Mouse (Mus musculus): ENCODE measurements around the gene Cadm1.

The Cadm1 gene

GRCm38 (mm10) chr9:47603971-47604370, 74.0 kb downstream of the Cadm1 start:
- in situ Hi-C loops (cut with MboI; ENCODE audit: low sequenced_read_pairs), result no loop called here

- in situ Hi-C loops (cut with MboI; ENCODE audit: low sequenced_read_pairs), result no loop called here
Measured at GRCm38 (mm10) chr9:47605628-47606027, 75.7 kb downstream of the Cadm1 start.

- in situ Hi-C loops (cut with MboI; ENCODE audit: low sequenced_read_pairs), result no loop called here
Measured at GRCm38 (mm10) chr9:47608441-47608840, 78.5 kb downstream of the Cadm1 start.

GRCm38 (mm10) chr9:47608921-47609320, 78.9 kb downstream of the Cadm1 start:
- in situ Hi-C loops (cut with MboI; ENCODE audit: low sequenced_read_pairs), result no loop called here

- in situ Hi-C loops (cut with MboI; ENCODE audit: low sequenced_read_pairs), result no loop called here
Measured at GRCm38 (mm10) chr9:47609443-47609842, 79.5 kb downstream of the Cadm1 start.

- in situ Hi-C loops (cut with MboI; ENCODE audit: low sequenced_read_pairs), result no loop called here
Measured at GRCm38 (mm10) chr9:47610316-47610715, 80.3 kb downstream of the Cadm1 start.

GRCm38 (mm10) chr9:47612894-47613412, 83.0 kb downstream of the Cadm1 start:
- in situ Hi-C loops (cut with MboI; ENCODE audit: low sequenced_read_pairs), result no loop called here

- in situ Hi-C loops (cut with MboI; ENCODE audit: low sequenced_read_pairs), result no loop called here
Measured at GRCm38 (mm10) chr9:47615049-47615448, 85.1 kb downstream of the Cadm1 start.

GRCm38 (mm10) chr9:47616391-47616790, 86.4 kb downstream of the Cadm1 start:
- in situ Hi-C loops (cut with MboI; ENCODE audit: low sequenced_read_pairs), result no loop called here

GRCm38 (mm10) chr9:47619501-47620029, 89.6 kb downstream of the Cadm1 start:
- in situ Hi-C loops (cut with MboI; ENCODE audit: low sequenced_read_pairs), result no loop called here

GRCm38 (mm10) chr9:47623447-47624445, 93.8 kb downstream of the Cadm1 start:
- in situ Hi-C loops (cut with MboI; ENCODE audit: low sequenced_read_pairs), result no loop called here

GRCm38 (mm10) chr9:47624565-47625520, 94.9 kb downstream of the Cadm1 start:
- in situ Hi-C loops (cut with MboI; ENCODE audit: low sequenced_read_pairs), result no loop called here

- in situ Hi-C loops (cut with MboI; ENCODE audit: low sequenced_read_pairs), result no loop called here
Measured at GRCm38 (mm10) chr9:47625621-47626210, 95.7 kb downstream of the Cadm1 start.

- in situ Hi-C loops (cut with MboI; ENCODE audit: low sequenced_read_pairs), result no loop called here
Measured at GRCm38 (mm10) chr9:47627966-47628365, 98.0 kb downstream of the Cadm1 start.

GRCm38 (mm10) chr9:47628550-47628949, 98.6 kb downstream of the Cadm1 start:
- in situ Hi-C loops (cut with MboI; ENCODE audit: low sequenced_read_pairs), result no loop called here

- in situ Hi-C loops (cut with MboI; ENCODE audit: low sequenced_read_pairs), result no loop called here
Measured at GRCm38 (mm10) chr9:47634695-47635094, 104.7 kb downstream of the Cadm1 start.

GRCm38 (mm10) chr9:47642663-47643062, 112.7 kb downstream of the Cadm1 start:
- in situ Hi-C loops (cut with MboI; ENCODE audit: low sequenced_read_pairs), result no loop called here

- in situ Hi-C loops (cut with MboI; ENCODE audit: low sequenced_read_pairs), result no loop called here
Measured at GRCm38 (mm10) chr9:47645056-47645455, 115.1 kb downstream of the Cadm1 start.

GRCm38 (mm10) chr9:47651431-47651830, 121.5 kb downstream of the Cadm1 start:
- in situ Hi-C loops (cut with MboI; ENCODE audit: low sequenced_read_pairs), result no loop called here

GRCm38 (mm10) chr9:47652203-47652602, 122.2 kb downstream of the Cadm1 start:
- in situ Hi-C loops (cut with MboI; ENCODE audit: low sequenced_read_pairs), result no loop called here

Measured in CH12F3 (cell line).